Mouse (Mus musculus): ENCODE measurements around the gene Hdac6.

Gene Hdac6

GRCm38 (mm10) chrX:7947108-7947899 lies at the start of gene Hdac6:
Gene Hdac6, minus strand, starts transcription at chrX:7947889.
- DNase-seq (ENCODE audit: low read depth, low spot score): no peak

- DNase-seq (ENCODE audit: low read depth, low spot score): no peak
Measured at GRCm38 (mm10) chrX:7993068-7993735, 45.5 kb upstream of the Hdac6 start.

GRCm38 (mm10) chrX:7992379-7993067 lies 44.8 kb upstream of the Hdac6 start:
- DNase-seq (ENCODE audit: low read depth, low spot score): no peak

- DNase-seq (ENCODE audit: low read depth, low spot score): no peak
Measured at GRCm38 (mm10) chrX:7981368-7981767, 33.7 kb upstream of the Hdac6 start.

- DNase-seq (ENCODE audit: low read depth, low spot score): peak; percentile 62
Measured at GRCm38 (mm10) chrX:7977892-7978291, 30.2 kb upstream of the Hdac6 start, which contains the start of gene Gata1. Gene Gata1, minus strand, starts transcription at chrX:7978071.

GRCm38 (mm10) chrX:7971292-7971691 lies 23.6 kb upstream of the Hdac6 start:
- DNase-seq (ENCODE audit: low read depth, low spot score): no peak

- no peak for DNase-seq (ENCODE audit: low read depth, low spot score)
Measured at GRCm38 (mm10) chrX:7968899-7969298, 21.2 kb upstream of the Hdac6 start.

- no peak for DNase-seq (ENCODE audit: low read depth, low spot score)
Measured at GRCm38 (mm10) chrX:7968226-7968625, 20.5 kb upstream of the Hdac6 start.

GRCm38 (mm10) chrX:7967596-7968201 lies 20.0 kb upstream of the Hdac6 start:
- DNase-seq (ENCODE audit: low read depth, low spot score): no peak

- no peak for DNase-seq (ENCODE audit: low read depth, low spot score)
Measured at GRCm38 (mm10) chrX:7966161-7966560, 18.5 kb upstream of the Hdac6 start.

- peak; percentile 67 for DNase-seq (ENCODE audit: low read depth, low spot score)
Measured at GRCm38 (mm10) chrX:7963829-7964626, 16.3 kb upstream of the Hdac6 start.

GRCm38 (mm10) chrX:7958868-7959267 lies 11.2 kb upstream of the Hdac6 start:
- DNase-seq (ENCODE audit: low read depth, low spot score): no peak

GRCm38 (mm10) chrX:7950091-7950490 lies 2.4 kb upstream of the Hdac6 start:
- no peak for DNase-seq (ENCODE audit: low read depth, low spot score)

GRCm38 (mm10) chrX:7947900-7948492 lies 307 bp upstream of the Hdac6 start:
- peak; percentile 92 for DNase-seq (ENCODE audit: low read depth, low spot score)

GRCm38 (mm10) chrX:7945618-7946017 lies 2.1 kb downstream of the Hdac6 start:
- no peak for DNase-seq (ENCODE audit: low read depth, low spot score)

- no peak for DNase-seq (ENCODE audit: low read depth, low spot score)
Measured at GRCm38 (mm10) chrX:7937667-7938066, 10.0 kb downstream of the Hdac6 start.

GRCm38 (mm10) chrX:7936874-7937273 lies 10.8 kb downstream of the Hdac6 start:
- no peak for DNase-seq (ENCODE audit: low read depth, low spot score)

- DNase-seq (ENCODE audit: low read depth, low spot score): no peak
Measured at GRCm38 (mm10) chrX:7928270-7928790, 19.4 kb downstream of the Hdac6 start, which contains the start of gene Eras. Gene Eras, minus strand, starts transcription at chrX:7928607.

GRCm38 (mm10) chrX:7927116-7927515 lies 20.6 kb downstream of the Hdac6 start:
- no peak for DNase-seq (ENCODE audit: low read depth, low spot score)

GRCm38 (mm10) chrX:7926266-7926665 lies 21.4 kb downstream of the Hdac6 start:
- DNase-seq (ENCODE audit: low read depth, low spot score): no peak

Data from CD4-positive, CD25-positive, alpha-beta regulatory T cell, adult 2 months (primary cell).